Mouse (Mus musculus): ENCODE measurements around the gene Kdm7a. TPM values are rescaled to one million over a fixed set of nuclear protein-coding genes. Genes with fewer than 3 reads are reported as not detected.
A peak's percentile ranks its signal among the peaks of the same experiment; 100 is the strongest.

The Kdm7a gene
- 10 to 100 TPM; 12.2 to 16.2 TPM for total RNA-seq (2021)
- polyA plus RNA-seq (2012; rRNA removed), result 0.78 and 0.99 TPM in 2 replicates
- long read RNA-seq, full-length matches to known transcripts, result 2 of 4 reads
- long read RNA-seq, partial matches to known transcripts, result 1 of 4 reads
- long read RNA-seq, other reads (novel, unspliced or antisense), result 1 of 4 reads

- peak; percentile 95 for DNase-seq
Measured at GRCm38 (mm10) chr6:39206581-39207461, at the start of gene Kdm7a. Gene Kdm7a (minus strand): TSS chr6:39206789.

GRCm38 (mm10) chr6:39255271-39255670, 48.7 kb upstream of the Kdm7a start:
- DNase-seq, result no peak

GRCm38 (mm10) chr6:39250055-39250454, 43.5 kb upstream of the Kdm7a start:
- no peak for DNase-seq

GRCm38 (mm10) chr6:39249176-39249770, 42.7 kb upstream of the Kdm7a start:
- no peak for DNase-seq

- peak; percentile 91 for DNase-seq
Measured at GRCm38 (mm10) chr6:39244066-39244465, 37.5 kb upstream of the Kdm7a start.

- DNase-seq, result peak; percentile 70
Measured at GRCm38 (mm10) chr6:39243511-39243961, 36.9 kb upstream of the Kdm7a start.

- DNase-seq, result peak; percentile 80
Measured at GRCm38 (mm10) chr6:39242718-39243471, 36.3 kb upstream of the Kdm7a start.

GRCm38 (mm10) chr6:39241421-39241891, 34.9 kb upstream of the Kdm7a start:
- peak; percentile 52 for DNase-seq

- no peak for DNase-seq
Measured at GRCm38 (mm10) chr6:39240956-39241355, 34.4 kb upstream of the Kdm7a start.

GRCm38 (mm10) chr6:39237887-39238286, 31.3 kb upstream of the Kdm7a start:
- DNase-seq, result no peak

- DNase-seq, result no peak
Measured at GRCm38 (mm10) chr6:39232617-39233016, 26.0 kb upstream of the Kdm7a start.

- DNase-seq, result no peak
Measured at GRCm38 (mm10) chr6:39230664-39231063, 24.1 kb upstream of the Kdm7a start.

GRCm38 (mm10) chr6:39226610-39226955, 20.0 kb upstream of the Kdm7a start:
- no peak for DNase-seq

GRCm38 (mm10) chr6:39225876-39226609, 19.5 kb upstream of the Kdm7a start:
- no peak for DNase-seq

- DNase-seq, result no peak
Measured at GRCm38 (mm10) chr6:39223328-39223885, 16.8 kb upstream of the Kdm7a start.

- DNase-seq, result no peak
Measured at GRCm38 (mm10) chr6:39222487-39222886, 15.9 kb upstream of the Kdm7a start.

GRCm38 (mm10) chr6:39217961-39218360, 11.4 kb upstream of the Kdm7a start:
- DNase-seq, result no peak

- no peak for DNase-seq
Measured at GRCm38 (mm10) chr6:39217138-39217537, 10.5 kb upstream of the Kdm7a start.

- peak; percentile 13 for DNase-seq
Measured at GRCm38 (mm10) chr6:39214949-39215606, 8.5 kb upstream of the Kdm7a start.

GRCm38 (mm10) chr6:39209677-39210076, 3.1 kb upstream of the Kdm7a start:
- DNase-seq, result no peak

- no peak for DNase-seq
Measured at GRCm38 (mm10) chr6:39208181-39208580, 1.6 kb upstream of the Kdm7a start.
